In genomic region chr2:30025454-30025853, GRCm38 (mm10) we compare ENCODE assay signal across 26 mouse cellular contexts.
"Had no signal": no experiment of that assay in that cellular context is flagged by ENCODE, and none has a peak within 500 bp of the region (broad histone marks: within the 10 kb centered on the region; RNA-seq: fewer than 3 reads in every experiment).

No protein-coding gene starts in this region.

- H3K4me2 ChIP-seq: hindbrain, embryonic 12.5 days; hindbrain, embryonic 14.5 days; intestine, embryonic 15.5 days; limb, embryonic 12.5 days; liver, embryonic 11.5 days; liver, embryonic 13.5 days; liver, embryonic 15.5 days had no signal

- DNase-seq: gastrocnemius, adult 2 months; gastrocnemius, postnatal 10 days; gastrocnemius, postnatal 25 days; heart, postnatal 14 days; heart, postnatal 36 days; kidney, adult 18-20 months; kidney, adult 8-10 months; kidney, postnatal 10 days; kidney, postnatal 25 days; kidney, postnatal 4 days; liver; liver, embryonic 13.5 days; liver, postnatal 0 days had no signal

- ATAC-seq: hindbrain, embryonic 16.5 days; inflammation-experienced regulatory T-cells, adult 6 months; intestine, embryonic 15.5 days; intestine, postnatal 0 days; liver, postnatal 0 days had no signal

- H3K9me3 ChIP-seq: heart, embryonic 10.5 days; hindbrain, embryonic 10.5 days; hindbrain, embryonic 12.5 days; intestine, embryonic 15.5 days; limb, embryonic 10.5 days; limb, embryonic 12.5 days; liver, embryonic 13.5 days; liver, embryonic 15.5 days had no signal

- H3K9ac ChIP-seq: hindbrain, embryonic 12.5 days; hindbrain, embryonic 14.5 days; intestine, embryonic 15.5 days; limb, embryonic 12.5 days; liver, embryonic 13.5 days; liver, embryonic 15.5 days; liver, postnatal 0 days had no signal

- H3K4me3 ChIP-seq: gastrocnemius, adult 2 months; heart, embryonic 10.5 days; hindbrain, embryonic 10.5 days; hindbrain, embryonic 12.5 days; intestine, embryonic 15.5 days; left cerebral cortex, adult 2 months; limb, embryonic 10.5 days; limb, embryonic 12.5 days; liver, embryonic 13.5 days; liver, embryonic 15.5 days had no signal

- H3K27me3 ChIP-seq: hindbrain, embryonic 12.5 days; intestine, embryonic 15.5 days; limb, embryonic 12.5 days; liver, embryonic 13.5 days; liver, embryonic 15.5 days had no signal

- H3K27ac ChIP-seq: gastrocnemius, adult 2 months; heart, embryonic 10.5 days; hindbrain, embryonic 10.5 days; hindbrain, embryonic 12.5 days; hindbrain, embryonic 14.5 days; intestine, embryonic 15.5 days; left cerebral cortex, adult 2 months; limb, embryonic 10.5 days; limb, embryonic 12.5 days; liver, embryonic 13.5 days; liver, embryonic 15.5 days had no signal

- H3K4me1 ChIP-seq: heart, embryonic 10.5 days; hindbrain, embryonic 10.5 days; hindbrain, embryonic 12.5 days; intestine, embryonic 15.5 days; limb, embryonic 10.5 days; limb, embryonic 12.5 days; liver, embryonic 13.5 days; liver, embryonic 15.5 days had no signal
